Mouse (Mus musculus): Measurements from ENCODE around the gene Suclg1. TPM values are rescaled to one million over a fixed set of nuclear protein-coding genes. Genes with fewer than 3 reads are reported as not detected.
A peak's percentile ranks its signal among the peaks of the same experiment; 100 is the strongest.

The Suclg1 gene
- polyA plus RNA-seq, 1 experiment: 2,335 TPM

DNA sequence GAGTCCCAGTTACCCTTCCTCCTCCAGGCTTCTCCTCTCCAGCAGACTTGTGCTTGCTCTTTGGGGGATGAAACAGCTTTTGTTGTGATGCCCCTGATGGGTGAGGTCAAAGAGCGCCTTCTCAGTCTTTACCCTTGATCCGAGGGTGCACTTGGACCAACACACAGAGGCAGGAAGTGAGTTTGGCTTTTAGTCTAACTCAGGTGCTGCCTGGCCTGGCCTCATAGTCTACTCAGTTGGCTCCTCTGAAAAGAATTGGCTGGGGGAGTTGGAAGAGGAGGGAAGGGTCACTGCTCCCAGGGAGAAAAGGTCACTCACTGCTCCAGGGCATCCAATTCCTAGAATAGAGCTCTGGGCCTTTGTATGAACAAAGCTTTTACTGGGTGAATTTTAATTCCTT lies 16.6 kb downstream of the Suclg1 start:
- Histone ChIP-seq H3K27ac (replicated peaks; ENCODE audit: low read depth, low read length) (peak overlapping the region; percentile 57), H3K4me1 (ENCODE audit: control insufficient read depth, insufficient read depth, insufficient read length, low read length) (peaks cover 7% of the 10 kb centered on the region), H3K4me3 (ENCODE audit: insufficient read depth, low read depth, low read length) (no peak overlapping the region)

DNA sequence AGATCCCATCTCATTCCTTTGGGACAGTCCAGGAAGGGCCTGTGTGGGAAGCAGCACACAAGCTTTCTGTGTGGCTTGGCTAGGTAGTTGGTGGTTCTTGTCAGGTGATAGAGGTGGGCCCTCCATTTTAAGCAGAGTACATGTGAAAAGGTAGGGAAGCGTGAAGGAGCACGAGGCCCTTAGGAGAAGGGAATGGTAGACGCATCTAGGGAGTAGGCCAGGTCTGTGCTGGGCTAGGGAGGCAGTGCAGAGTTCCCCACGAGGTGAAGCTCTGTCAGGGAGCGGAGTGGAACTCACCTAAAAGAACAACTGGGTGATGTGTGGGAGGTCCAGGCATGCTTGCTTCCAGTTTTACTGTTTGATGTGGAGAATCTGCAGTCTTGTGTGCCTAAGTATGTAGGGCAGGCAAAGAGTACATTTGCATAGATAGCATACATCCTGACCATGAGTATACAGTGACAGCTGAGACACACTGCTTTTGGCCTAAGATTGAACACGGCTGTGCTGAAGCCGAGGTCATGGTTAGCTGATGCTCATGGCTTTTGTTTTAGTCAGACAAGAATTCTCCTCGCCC lies 19.6 kb downstream of the Suclg1 start:
- H3K27ac ChIP-seq (replicated peaks; ENCODE audit: low read depth, low read length): peak overlapping the region; percentile 70
- no peak overlapping the region for H3K4me3 ChIP-seq (ENCODE audit: insufficient read depth, low read depth, low read length)
- peaks cover 7% of the 10 kb centered on the region for H3K4me1 ChIP-seq (ENCODE audit: control insufficient read depth, insufficient read depth, insufficient read length, low read length)

DNA sequence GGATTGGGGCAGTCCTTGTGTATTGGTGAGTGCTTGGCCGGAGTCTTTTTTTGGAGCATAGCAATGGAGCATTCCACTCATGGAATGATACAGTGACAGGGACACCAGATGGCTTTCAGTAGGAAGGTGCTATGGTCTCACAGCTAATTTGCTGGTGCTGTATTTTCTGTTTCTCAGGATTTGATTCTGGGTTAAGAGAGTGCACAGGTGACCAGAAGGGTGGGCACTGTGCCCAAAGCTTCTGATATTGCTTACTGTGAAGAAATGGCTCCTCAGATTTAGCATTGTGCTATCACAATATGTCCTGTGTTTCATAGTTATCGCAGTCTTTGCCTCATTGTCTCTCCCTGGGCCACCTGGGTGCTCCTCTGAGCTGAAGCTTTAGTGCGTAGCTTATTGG lies 21.2 kb downstream of the Suclg1 start:
- H3K4me1 ChIP-seq (ENCODE audit: control insufficient read depth, insufficient read depth, insufficient read length, low read length): peaks cover 7% of the 10 kb centered on the region
- peak overlapping the region; percentile 2; the same call in 1 of the 2 replicates for H3K27ac ChIP-seq (replicated peaks; ENCODE audit: low read depth, low read length)
- H3K4me3 ChIP-seq (ENCODE audit: insufficient read depth, low read depth, low read length): no peak overlapping the region

DNA sequence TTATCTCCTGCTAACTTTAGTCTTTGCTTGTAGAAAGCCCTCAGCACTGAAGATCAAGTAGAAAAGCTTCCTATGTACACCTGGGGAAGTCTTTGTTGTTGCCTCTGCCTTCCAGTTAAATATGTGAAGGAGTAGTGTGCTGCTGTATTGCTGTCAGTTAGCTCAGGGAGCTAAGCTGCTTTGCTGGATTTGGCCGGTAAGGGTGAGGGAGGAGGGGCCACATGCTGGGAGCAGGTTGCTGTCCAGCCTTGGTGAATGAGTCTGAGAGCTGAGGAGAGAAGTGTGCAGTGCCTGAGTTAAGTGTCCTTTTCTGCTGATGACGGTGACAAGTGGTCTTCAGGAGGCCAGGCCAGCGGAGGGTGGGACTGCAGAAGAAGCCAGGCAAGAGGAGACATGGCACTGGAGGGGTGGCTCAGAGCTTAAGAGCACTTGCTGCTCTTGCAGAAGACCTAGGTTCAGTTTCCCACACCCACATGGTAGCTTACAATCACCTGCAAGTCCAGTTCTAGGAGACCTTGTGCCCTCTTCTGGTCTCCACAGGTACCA lies 23.4 kb downstream of the Suclg1 start:
- Histone ChIP-seq H3K4me1 (ENCODE audit: control insufficient read depth, insufficient read depth, insufficient read length, low read length) (peaks cover 4% of the 10 kb centered on the region), H3K27ac (replicated peaks; ENCODE audit: low read depth, low read length) (peak overlapping the region; percentile 40), H3K4me3 (ENCODE audit: insufficient read depth, low read depth, low read length) (no peak overlapping the region)

DNA sequence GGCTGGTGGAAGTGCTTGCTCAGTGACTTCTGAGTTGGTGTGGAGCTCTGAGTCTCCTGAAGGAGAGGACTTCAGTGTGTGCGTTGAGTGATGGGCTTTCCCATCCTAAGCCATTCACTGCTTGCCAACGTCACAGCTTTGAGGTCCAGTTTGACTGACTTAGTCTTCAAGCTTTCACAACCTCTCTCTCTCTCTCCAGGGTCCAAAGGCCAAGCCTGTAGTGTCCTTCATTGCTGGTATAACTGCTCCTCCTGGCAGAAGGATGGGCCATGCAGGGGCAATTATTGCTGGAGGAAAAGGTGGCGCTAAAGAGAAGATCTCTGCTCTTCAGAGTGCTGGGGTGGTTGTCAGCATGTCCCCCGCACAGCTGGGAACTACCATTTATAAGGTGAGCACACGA lies 26.8 kb downstream of the Suclg1 start:
- Histone ChIP-seq H3K27ac (replicated peaks; ENCODE audit: low read depth, low read length) (peak overlapping the region; percentile 45; the same call in 1 of the 2 replicates), H3K4me3 (ENCODE audit: insufficient read depth, low read depth, low read length) (no peak overlapping the region), H3K4me1 (ENCODE audit: control insufficient read depth, insufficient read depth, insufficient read length, low read length) (peaks cover 10% of the 10 kb centered on the region)

DNA sequence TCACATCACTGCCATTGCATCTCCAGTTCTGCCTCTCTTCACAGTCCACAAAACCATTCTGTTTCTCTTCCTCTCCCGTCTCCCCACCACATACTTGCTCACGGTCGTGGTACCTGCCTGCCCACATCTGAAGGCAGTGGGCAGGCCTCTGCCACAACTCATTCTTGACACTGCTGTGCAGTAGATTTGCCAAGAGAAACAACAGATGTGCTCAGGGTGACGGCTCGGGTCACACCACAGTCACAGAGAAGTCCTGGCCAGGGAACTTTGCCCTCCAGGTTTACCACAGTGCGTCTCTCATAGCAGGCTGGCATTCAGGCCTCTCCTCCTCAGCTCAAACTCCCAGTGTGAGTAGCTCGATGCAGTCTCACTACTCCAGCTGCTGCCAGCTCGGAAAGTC lies 31.5 kb downstream of the Suclg1 start:
- 0 out of 2 replicates have a peak overlapping the region, but pooled peaks have one; percentile 11 for H3K4me3 ChIP-seq (ENCODE audit: insufficient read depth, low read depth, low read length)
- peaks cover 29% of the 10 kb centered on the region for H3K4me1 ChIP-seq (ENCODE audit: control insufficient read depth, insufficient read depth, insufficient read length, low read length)
- H3K27ac ChIP-seq (replicated peaks; ENCODE audit: low read depth, low read length): peak overlapping the region; percentile 98

DNA sequence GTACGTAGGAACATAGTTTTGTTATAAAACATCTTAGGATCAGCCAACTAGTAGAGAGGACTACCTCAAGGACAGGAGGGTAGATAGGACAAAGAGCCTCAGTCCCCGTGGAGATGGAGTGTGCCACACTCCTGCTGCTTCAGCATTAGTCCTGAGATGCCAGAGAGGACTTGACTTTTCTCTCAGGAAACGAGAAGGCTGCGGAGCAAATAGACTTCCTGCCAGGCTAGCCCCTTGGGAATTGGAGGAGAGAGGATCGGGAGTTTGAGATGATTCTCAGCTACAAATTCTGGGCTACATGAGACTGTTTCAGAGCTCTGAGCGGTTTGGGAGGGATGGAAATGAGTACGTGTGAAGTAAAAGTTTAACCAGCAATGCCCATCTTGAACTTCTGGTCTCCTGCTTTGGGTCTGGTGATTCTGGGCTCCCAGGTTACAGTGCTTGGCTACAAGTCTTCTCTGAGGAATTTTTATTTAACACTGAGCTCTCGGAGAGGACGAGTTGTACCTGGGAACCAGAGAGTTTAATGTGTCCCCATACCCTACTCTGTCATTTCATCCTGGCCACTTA lies 32.4 kb downstream of the Suclg1 start:
- peak overlapping the region; percentile 100 for H3K27ac ChIP-seq (replicated peaks; ENCODE audit: low read depth, low read length)
- no peak overlapping the region for H3K4me3 ChIP-seq (ENCODE audit: insufficient read depth, low read depth, low read length)
- peaks cover 29% of the 10 kb centered on the region for H3K4me1 ChIP-seq (ENCODE audit: control insufficient read depth, insufficient read depth, insufficient read length, low read length)

DNA sequence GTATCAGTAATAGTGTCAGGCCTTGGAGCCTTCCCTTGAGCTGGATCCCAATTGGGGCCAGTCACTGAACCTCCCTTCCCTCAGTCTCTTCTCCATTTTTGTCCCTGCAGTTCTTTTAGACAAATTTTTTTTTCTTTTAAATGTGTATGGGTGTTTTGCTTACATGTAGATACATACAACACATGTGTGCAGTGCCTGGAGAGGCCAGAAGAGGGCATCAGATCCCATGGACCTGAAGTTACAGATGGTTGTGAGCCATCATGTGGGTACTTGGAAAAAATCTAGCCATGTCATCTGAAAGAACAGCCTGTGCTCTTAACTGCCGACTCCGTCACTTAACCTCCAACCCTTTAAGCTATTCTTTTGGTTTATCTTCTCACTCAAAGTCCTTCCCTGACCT lies 38.1 kb downstream of the Suclg1 start:
- H3K4me3 ChIP-seq (ENCODE audit: insufficient read depth, low read depth, low read length): no peak overlapping the region
- H3K27ac ChIP-seq (replicated peaks; ENCODE audit: low read depth, low read length): no peak overlapping the region
- H3K4me1 ChIP-seq (ENCODE audit: control insufficient read depth, insufficient read depth, insufficient read length, low read length): peaks cover 13% of the 10 kb centered on the region; the same call in 1 of the 2 replicates

DNA sequence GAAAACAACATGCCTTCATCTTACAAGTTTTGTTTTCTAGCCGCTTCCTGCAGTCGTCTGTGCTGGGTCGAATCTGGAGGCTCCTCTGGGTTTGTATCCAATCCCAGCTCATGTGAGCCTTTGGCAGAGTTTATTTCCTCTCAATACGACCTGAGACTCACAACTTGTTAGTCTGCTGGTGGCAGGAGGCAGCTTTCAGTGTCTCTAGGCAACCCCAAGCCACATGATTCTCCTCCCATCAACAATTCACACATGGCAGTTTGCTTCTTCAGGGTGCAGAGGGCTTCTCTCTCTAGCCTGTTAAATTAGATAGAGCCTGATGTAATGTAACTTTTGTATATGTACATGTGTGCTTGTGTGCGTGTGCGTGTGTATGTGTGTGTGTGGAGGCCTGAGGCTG lies 58.7 kb downstream of the Suclg1 start:
- Histone ChIP-seq H3K27ac (replicated peaks; ENCODE audit: low read depth, low read length) (no peak overlapping the region), H3K4me1 (ENCODE audit: control insufficient read depth, insufficient read depth, insufficient read length, low read length) (no peaks in the 10 kb centered on the region), H3K4me3 (ENCODE audit: insufficient read depth, low read depth, low read length) (no peak overlapping the region)

DNA sequence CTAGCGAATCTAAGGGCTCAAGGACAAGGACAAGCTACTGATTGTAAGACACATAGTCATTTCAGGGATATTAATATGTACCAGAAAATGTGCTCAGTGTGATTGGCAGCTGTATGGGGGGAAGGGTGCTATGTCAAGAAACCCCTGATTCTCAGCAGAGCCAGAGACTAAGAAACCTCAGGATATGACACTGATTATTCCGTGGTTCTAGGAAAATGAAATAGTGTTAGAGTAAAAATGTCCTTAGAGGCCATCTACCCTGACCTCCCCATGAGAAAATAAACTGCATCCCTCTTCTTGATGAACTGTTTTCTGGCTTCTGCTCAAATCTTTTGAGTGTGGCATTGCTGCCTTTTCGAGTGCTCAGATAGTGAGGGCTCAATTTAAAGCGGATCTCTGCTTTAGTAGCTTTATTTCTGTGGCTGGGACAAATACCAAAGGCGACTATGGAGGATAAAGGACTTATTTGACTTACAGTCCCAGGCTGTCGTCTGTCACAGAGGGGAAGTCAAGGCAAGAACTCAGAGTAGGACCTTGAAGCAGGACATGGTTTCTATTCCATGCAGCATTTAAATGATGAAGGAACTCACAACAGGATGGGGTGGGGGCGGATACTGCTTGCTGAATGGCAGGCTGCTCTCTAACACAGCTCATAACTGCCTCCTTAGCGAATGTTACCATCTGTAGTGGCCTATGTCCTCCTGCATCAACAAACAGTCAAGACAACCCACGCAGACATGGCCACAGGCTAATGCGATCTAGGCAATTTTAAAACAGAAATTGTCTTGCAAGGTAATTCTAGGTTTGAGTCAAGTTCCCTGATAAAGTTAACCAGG lies 60.7 kb downstream of the Suclg1 start:
- Histone ChIP-seq H3K27ac (replicated peaks; ENCODE audit: low read depth, low read length) (no peak overlapping the region), H3K4me3 (ENCODE audit: insufficient read depth, low read depth, low read length) (no peak overlapping the region), H3K4me1 (ENCODE audit: control insufficient read depth, insufficient read depth, insufficient read length, low read length) (no peaks in the 10 kb centered on the region)

DNA sequence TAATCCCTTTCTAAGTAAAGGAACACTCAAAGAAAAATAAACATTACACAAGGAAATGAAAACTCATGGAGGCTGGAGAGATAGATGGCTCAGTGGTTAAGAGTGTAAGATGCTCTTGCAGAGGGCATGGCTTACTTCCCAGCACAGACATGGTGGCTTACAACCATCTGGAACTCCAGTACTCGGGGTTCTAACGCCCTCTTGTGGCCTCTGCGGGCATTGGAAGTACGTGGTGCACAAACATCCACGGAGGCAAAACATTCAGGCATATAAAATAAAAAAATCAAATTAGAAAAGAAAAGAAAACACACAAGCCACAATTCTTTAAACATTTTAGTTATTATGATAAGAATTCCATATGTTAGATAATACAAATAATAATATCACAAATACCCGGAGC lies 63.2 kb downstream of the Suclg1 start:
- Histone ChIP-seq H3K4me3 (ENCODE audit: insufficient read depth, low read depth, low read length) (no peak overlapping the region), H3K4me1 (ENCODE audit: control insufficient read depth, insufficient read depth, insufficient read length, low read length) (no peaks in the 10 kb centered on the region), H3K27ac (replicated peaks; ENCODE audit: low read depth, low read length) (no peak overlapping the region)

DNA sequence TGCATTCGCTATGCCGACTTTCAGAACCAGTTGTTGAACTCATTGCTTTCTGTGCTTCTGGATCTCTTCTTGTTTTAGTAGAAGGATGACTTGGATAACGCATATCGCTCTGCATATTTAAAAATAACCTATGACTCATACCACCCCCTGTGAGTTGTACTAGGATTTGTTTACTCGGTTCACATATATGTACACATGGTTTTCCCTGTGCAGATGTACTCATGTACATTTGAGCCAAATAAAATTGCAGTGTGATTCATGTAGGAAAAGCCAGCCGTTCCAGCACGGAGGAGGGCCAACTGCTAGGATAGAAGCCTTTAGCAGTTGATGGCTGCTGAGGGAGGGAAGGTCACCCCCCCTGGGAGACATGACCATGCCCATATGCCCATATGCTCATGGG lies 63.6 kb downstream of the Suclg1 start:
- H3K4me1 ChIP-seq (ENCODE audit: control insufficient read depth, insufficient read depth, insufficient read length, low read length): no peaks in the 10 kb centered on the region
- no peak overlapping the region for H3K27ac ChIP-seq (replicated peaks; ENCODE audit: low read depth, low read length)
- H3K4me3 ChIP-seq (ENCODE audit: insufficient read depth, low read depth, low read length): no peak overlapping the region

DNA sequence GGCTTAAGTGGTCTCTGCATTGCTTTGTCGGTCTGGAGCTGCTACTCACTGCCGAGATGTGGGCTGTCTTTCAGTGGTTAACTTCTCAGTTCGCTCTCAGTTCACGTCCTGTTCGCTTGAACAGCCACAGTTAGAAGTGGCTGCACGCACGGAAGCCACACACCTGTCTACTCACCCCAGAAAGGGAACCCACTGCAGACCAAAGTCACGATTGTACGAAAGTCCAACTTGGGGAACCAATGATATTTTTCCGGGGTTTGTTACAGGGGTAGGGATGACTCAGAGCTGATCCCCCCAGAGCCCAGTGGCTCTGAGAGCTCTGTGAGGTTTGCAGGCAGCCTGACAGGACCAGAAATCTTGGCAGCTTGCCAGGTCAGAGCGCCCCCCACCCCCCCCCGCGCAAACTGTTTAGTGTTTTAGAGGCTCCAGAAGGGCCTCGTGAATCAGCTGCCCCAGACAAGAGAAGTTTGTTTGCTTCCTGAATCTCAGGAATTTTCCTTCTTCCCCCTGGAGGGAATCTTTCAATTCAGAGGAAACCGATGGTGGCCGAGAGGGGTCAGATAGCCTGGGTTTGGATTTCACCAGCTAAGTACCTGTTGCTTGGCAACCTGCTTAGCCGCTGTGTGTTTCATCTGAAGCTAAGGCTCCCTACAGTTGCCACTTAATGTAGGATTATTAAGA lies 66.9 kb downstream of the Suclg1 start:
- peak overlapping the region; percentile 62 for H3K4me3 ChIP-seq (ENCODE audit: insufficient read depth, low read depth, low read length)
- no peak overlapping the region; the same call in 1 of the 2 replicates for H3K27ac ChIP-seq (replicated peaks; ENCODE audit: low read depth, low read length)
- H3K4me1 ChIP-seq (ENCODE audit: control insufficient read depth, insufficient read depth, insufficient read length, low read length): no peaks in the 10 kb centered on the region

DNA sequence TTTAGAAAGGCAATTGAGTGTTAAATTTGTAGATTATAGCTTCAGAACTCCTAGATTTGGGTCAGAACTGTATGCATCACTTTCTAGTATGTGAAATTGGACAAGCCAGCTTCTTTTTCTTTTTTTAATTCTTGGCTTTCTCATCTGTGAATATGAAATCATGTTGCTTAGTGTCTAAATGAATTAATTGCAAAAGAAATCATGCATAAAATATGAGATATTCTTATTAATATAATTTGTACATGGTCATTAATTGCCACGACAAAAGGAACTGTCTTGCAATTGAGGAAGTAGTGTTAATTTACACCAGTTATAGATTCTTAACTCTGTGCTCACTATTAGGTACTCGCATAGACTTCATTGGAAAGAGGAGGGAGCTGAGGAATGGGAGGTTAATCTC lies 74.1 kb downstream of the Suclg1 start:
- no peak overlapping the region for H3K4me3 ChIP-seq (ENCODE audit: insufficient read depth, low read depth, low read length)
- no peak overlapping the region for H3K27ac ChIP-seq (replicated peaks; ENCODE audit: low read depth, low read length)
- H3K4me1 ChIP-seq (ENCODE audit: control insufficient read depth, insufficient read depth, insufficient read length, low read length): no peaks in the 10 kb centered on the region
